Mouse (Mus musculus) stomach, postnatal 0 days (tissue): ENCODE measurements at regions not wholly inside any gene's neighbourhood (a gene's known extent, or its start where the extent isn't known, plus 50 kb on each side); places are given as distances from the start of the nearest gene placed in this dataset.

Experiments used
- CTCF ChIP-seq: IDR thresholded peaks from 2 replicates; pipeline ENCODE4 v1.5.1; 2016; ENCODE audit warnings: antibody characterized with exemption, low read depth, mild to moderate bottlenecking, moderate library complexity
- EP300 ChIP-seq: optimal IDR thresholded peaks from 2 replicates; pipeline ENCODE3; 2016; ENCODE audit warnings: antibody characterized with exemption

- no peak for TF ChIP-seq EP300
- TF ChIP-seq CTCF = no peak
Observed at GRCm38 (mm10) chr6:24298562-24299212, 130.8 kb upstream of the Slc13a1 start.
